Mouse (Mus musculus) hindbrain, embryonic 14.5 days (tissue): Measurements from ENCODE around the gene Tmem135. TPM values are rescaled to one million over a fixed set of nuclear protein-coding genes. Genes with fewer than 3 reads are reported as not detected.
"Not testable (repeated sequence)": the region's sequence is repeated elsewhere in the genome, so short reads cannot be mapped to it uniquely, and the experiment has no call there.

Source experiments
- ATAC-seq: fragments of 200-750 bp; cut with Nextera tagmentation; 2 replicates; pipeline ENCODE4 v1.8.0; 2017; ENCODE audit warnings: moderate number of reproducible peaks, mild to moderate bottlenecking, moderate TSS enrichment, moderate library complexity; ENCODE audit not compliant: low FRiP score
- DNase-seq: peaks from one replicate; pipeline ENCODE4 v3.0.0-alpha.2; 2015; ENCODE audit warnings: low spot score
- H3K27ac ChIP-seq: fragments of 300-500 bp; sonication (generic); 2 replicates; pipeline ENCODE4 v1.5.1; 2014; ENCODE audit warnings: mild to moderate bottlenecking, moderate library complexity
- H3K27me3 ChIP-seq: fragments of 300-500 bp; sonication (generic); 2 replicates; pipeline ENCODE4 v1.6.1; 2014; ENCODE audit warnings: mild to moderate bottlenecking, low read length, mixed read lengths; ENCODE audit not compliant: control insufficient read depth, insufficient read depth
- H3K36me3 ChIP-seq: fragments of 300-500 bp; sonication (generic); replicated peaks from 2 replicates; pipeline ENCODE4 v1.6.1; 2014; ENCODE audit not compliant: control insufficient read depth, insufficient read depth
- H3K4me1 ChIP-seq: fragments of 300-500 bp; sonication (generic); replicated peaks from 2 replicates; pipeline ENCODE4 v1.6.1; 2014; ENCODE audit warnings: antibody characterized with exemption, low read length, mixed read lengths; ENCODE audit not compliant: control insufficient read depth, insufficient read depth
- H3K4me2 ChIP-seq: fragments of 300-500 bp; sonication (generic); replicated peaks from 2 replicates; pipeline ENCODE4 v1.6.1; 2014; ENCODE audit warnings: mild to moderate bottlenecking, moderate library complexity
- H3K4me3 ChIP-seq: fragments of 300-500 bp; sonication (generic); replicated peaks from 2 replicates; pipeline ENCODE4 v1.5.1; 2014; ENCODE audit warnings: mild to moderate bottlenecking, low read length
- H3K9ac ChIP-seq: fragments of 300-500 bp; sonication (generic); 2 replicates; pipeline ENCODE4 v1.6.1; 2014
- H3K9me3 ChIP-seq: fragments of 300-500 bp; sonication (generic); 2 replicates; pipeline ENCODE4 v1.6.1; 2016; ENCODE audit warnings: low read length; ENCODE audit not compliant: control insufficient read depth
- WGBS: fragments of 180-500 bp; shearing (Covaris S2); extraction: QIAGEN DNeasy Blood & Tissue Kit; methylation state at CpG from one replicate; pipeline ENCODE4 v1.1.7; 2014; 5-methylcytosine and 5-hydroxymethylcytosine counted together
- polyA plus RNA-seq: library from polyadenylated mRNA; unstranded; fragments of >200 nt; fragmentation: Nextera tagmentation; extraction: Ambion mirVana; gene quantifications from 2 replicates; pipeline ENCODE4 v1.2.1, GENCODE M21; 2014

Tmem135 gene
- polyA plus RNA-seq, 1 experiment from 2014 or later = 32.7 TPM

DNA sequence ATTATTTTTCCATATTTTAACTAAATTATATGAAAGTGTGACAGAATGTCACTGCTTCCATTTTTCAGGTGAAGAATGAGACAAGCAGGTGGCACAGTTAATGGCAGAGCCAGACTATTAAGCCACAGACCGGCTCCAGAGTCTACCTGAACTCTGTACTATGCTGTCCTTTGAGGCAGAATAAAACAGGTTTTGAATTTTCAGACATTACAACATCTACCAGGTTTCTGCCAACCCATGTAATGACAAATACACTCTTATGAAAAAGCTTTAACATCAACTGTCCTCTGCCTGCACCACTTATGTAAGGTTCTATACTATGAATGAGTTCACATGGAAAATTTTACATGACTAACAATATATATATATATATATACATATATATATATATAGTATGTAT lies 100.3 kb downstream of the Tmem135 start:
- H3K4me1 ChIP-seq = no peaks in the 10 kb centered on the region
- H3K4me3 ChIP-seq = no peak overlapping the region
- DNase-seq (no peak), ATAC-seq (no peak)
- no peaks in the 10 kb centered on the region for H3K27me3 ChIP-seq
- no peak overlapping the region for H3K4me2 ChIP-seq
- no peak overlapping the region for H3K9ac ChIP-seq
- 95% methylated on average over 1 of the region's 1 CpGs for WGBS
- peaks cover 13% of the 10 kb centered on the region for H3K36me3 ChIP-seq
- no peak overlapping the region for H3K27ac ChIP-seq
- H3K9me3 ChIP-seq = no peaks in the 10 kb centered on the region

DNA sequence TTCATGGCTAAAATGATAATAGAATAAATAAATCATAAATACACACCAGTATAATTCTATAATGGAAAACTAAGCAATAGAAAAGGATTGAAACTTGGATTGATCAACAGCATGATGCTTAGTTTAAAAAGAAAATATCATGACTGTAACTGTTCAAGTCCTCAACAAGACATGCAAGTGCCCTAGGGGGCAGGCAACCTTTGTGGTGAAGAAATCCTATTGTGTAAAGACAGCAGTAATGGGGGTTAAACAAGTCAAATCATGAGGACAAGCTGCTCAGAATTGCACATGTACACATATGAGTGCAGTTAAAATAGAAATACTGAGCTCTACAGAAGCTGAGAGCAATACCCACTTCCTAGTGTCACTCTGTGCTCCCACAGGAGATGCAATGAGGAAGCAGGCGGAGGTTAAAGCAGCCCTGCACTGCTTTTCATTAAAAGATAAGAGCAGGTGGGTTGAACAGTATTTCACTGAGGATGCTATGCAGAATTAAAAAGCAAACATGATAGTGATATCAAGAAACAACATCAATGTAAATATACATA lies 105.0 kb downstream of the Tmem135 start:
- no peak overlapping the region for H3K9ac ChIP-seq
- no peaks in the 10 kb centered on the region for H3K4me1 ChIP-seq
- no peak overlapping the region for H3K4me2 ChIP-seq
- 74% methylated on average over 1 of the region's 1 CpGs for WGBS
- no peak overlapping the region for H3K4me3 ChIP-seq
- peak; percentile 21 for DNase-seq
- H3K27ac ChIP-seq = 0 out of 2 replicates have a peak overlapping the region, but pooled peaks have one; percentile 29
- no peaks in the 10 kb centered on the region for H3K9me3 ChIP-seq
- peaks cover 7% of the 10 kb centered on the region for H3K36me3 ChIP-seq
- no peaks in the 10 kb centered on the region for H3K27me3 ChIP-seq
- ATAC-seq = no peak

- WGBS = 91% methylated on average over 1 of the region's 1 CpGs
- H3K4me1 ChIP-seq = no peaks in the 10 kb centered on the region
- no peak overlapping the region for H3K4me3 ChIP-seq
- DNase-seq (peak; percentile 4), ATAC-seq (no peak)
- H3K27ac ChIP-seq = no peak overlapping the region
- no peak overlapping the region for H3K9ac ChIP-seq
- H3K4me2 ChIP-seq = no peak overlapping the region
- no peaks in the 10 kb centered on the region for H3K9me3 ChIP-seq
- no peaks in the 10 kb centered on the region for H3K27me3 ChIP-seq
- no peaks in the 10 kb centered on the region; the same call in 1 of the 2 replicates for H3K36me3 ChIP-seq
Measured at GRCm38 (mm10) chr7:89296941-89297340, 107.1 kb downstream of the Tmem135 start.

DNA sequence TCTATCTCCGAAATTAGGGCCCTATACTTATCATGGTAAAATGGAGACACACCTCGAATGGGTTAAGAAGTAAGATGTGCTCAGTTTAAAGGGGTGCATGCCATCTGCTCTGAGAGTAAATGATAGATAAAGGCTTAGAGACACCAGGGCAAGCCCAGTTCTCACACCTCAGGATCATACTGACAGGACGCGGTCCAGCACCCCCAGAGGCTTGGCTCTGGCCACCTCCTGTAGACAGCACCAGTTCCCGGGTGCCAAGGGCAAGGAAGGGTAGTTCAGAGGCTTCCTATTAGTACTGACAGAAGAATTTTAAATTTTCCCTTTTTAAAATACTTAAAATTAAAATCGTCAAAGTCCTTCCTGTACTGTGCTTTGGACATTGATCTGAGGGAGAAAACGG lies 121.4 kb downstream of the Tmem135 start:
- 93% methylated on average over 7 of the region's 7 CpGs for WGBS
- no peak for ATAC-seq
- H3K27ac ChIP-seq = no peak overlapping the region
- no peak for DNase-seq
- H3K36me3 ChIP-seq = no peaks in the 10 kb centered on the region
- H3K9ac ChIP-seq = no peak overlapping the region
- H3K4me1 ChIP-seq = no peaks in the 10 kb centered on the region
- H3K27me3 ChIP-seq = no peaks in the 10 kb centered on the region
- H3K4me3 ChIP-seq = no peak overlapping the region
- H3K9me3 ChIP-seq = no peaks in the 10 kb centered on the region
- H3K4me2 ChIP-seq = no peak overlapping the region

GRCm38 (mm10) chr7:89270438-89270837 lies 133.6 kb downstream of the Tmem135 start:
- not testable (repeated sequence) for H3K4me1 ChIP-seq, DNase-seq, H3K27me3 ChIP-seq, H3K9me3 ChIP-seq, H3K4me3 ChIP-seq, H3K4me2 ChIP-seq, ATAC-seq, H3K36me3 ChIP-seq, H3K27ac ChIP-seq, H3K9ac ChIP-seq

DNA sequence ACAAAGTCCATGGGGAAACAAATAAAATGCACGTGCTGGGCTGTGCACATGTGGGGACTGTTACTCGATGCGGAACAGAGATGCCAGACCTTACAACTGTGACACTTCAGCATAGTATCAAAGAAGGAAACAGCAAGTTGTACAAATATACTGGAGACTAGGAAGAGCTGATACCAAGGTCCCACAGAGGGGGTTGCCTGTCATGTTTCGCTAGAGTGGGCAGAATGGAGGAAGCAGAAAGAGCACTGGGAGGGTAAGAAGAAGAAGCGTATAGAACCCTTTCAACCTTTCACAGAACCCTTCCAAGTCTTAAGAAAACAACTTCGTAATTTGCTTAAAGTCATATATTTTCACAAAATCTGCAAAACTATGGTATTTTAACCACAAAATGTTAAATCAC lies 134.2 kb downstream of the Tmem135 start:
- H3K27ac ChIP-seq = no peak overlapping the region

GRCm38 (mm10) chr7:89267542-89267941 lies 136.5 kb downstream of the Tmem135 start:
- no peak for ATAC-seq
- 88% methylated on average over 1 of the region's 1 CpGs for WGBS

More for the DNA sequence above, 134.2 kb downstream of the Tmem135 start:
- no peaks in the 10 kb centered on the region for H3K9me3 ChIP-seq
- H3K4me3 ChIP-seq = no peak overlapping the region
- H3K9ac ChIP-seq = no peak overlapping the region
- no peak overlapping the region for H3K4me2 ChIP-seq
- no peaks in the 10 kb centered on the region; the same call in 1 of the 2 replicates for H3K36me3 ChIP-seq
- 92% methylated on average over 6 of the region's 6 CpGs for WGBS
- DNase-seq = no peak
- H3K4me1 ChIP-seq = no peaks in the 10 kb centered on the region
- no peaks in the 10 kb centered on the region for H3K27me3 ChIP-seq
- ATAC-seq = no peak

GRCm38 (mm10) chr7:89266017-89266760 lies 137.8 kb downstream of the Tmem135 start:
- Histone ChIP-seq H3K27ac (no peak overlapping the region), H3K4me1 (no peaks in the 10 kb centered on the region), H3K9ac (no peak overlapping the region), H3K27me3 (no peaks in the 10 kb centered on the region), H3K4me2 (no peak overlapping the region), H3K9me3 (no peaks in the 10 kb centered on the region), H3K4me3 (no peak overlapping the region), H3K36me3 (no peaks in the 10 kb centered on the region)
- ATAC-seq = no peak
- DNase-seq = no peak
- WGBS = 84% methylated on average over 7 of the region's 7 CpGs

More at GRCm38 (mm10) chr7:89267542-89267941, 136.5 kb downstream of the Tmem135 start:
- no peak overlapping the region for H3K9ac ChIP-seq
- H3K27me3 ChIP-seq = no peaks in the 10 kb centered on the region
- no peak overlapping the region for H3K4me2 ChIP-seq
- no peaks in the 10 kb centered on the region; the same call in 1 of the 2 replicates for H3K36me3 ChIP-seq
- DNase-seq = no peak
- no peaks in the 10 kb centered on the region for H3K9me3 ChIP-seq
- H3K4me3 ChIP-seq = no peak overlapping the region
- no peaks in the 10 kb centered on the region for H3K4me1 ChIP-seq
- H3K27ac ChIP-seq = no peak overlapping the region

- Histone ChIP-seq H3K36me3 (no peaks in the 10 kb centered on the region), H3K27ac (no peak overlapping the region), H3K4me1 (no peaks in the 10 kb centered on the region), H3K4me2 (no peak overlapping the region), H3K4me3 (no peak overlapping the region), H3K9me3 (no peaks in the 10 kb centered on the region), H3K27me3 (no peaks in the 10 kb centered on the region), H3K9ac (no peak overlapping the region)
- DNase-seq (no peak), ATAC-seq (no peak)
Measured at GRCm38 (mm10) chr7:89260966-89261365, 143.1 kb downstream of the Tmem135 start.
